Mouse (Mus musculus) cerebellum, postnatal 10 days (tissue): ENCODE measurements at regions not wholly inside any gene's neighbourhood (a gene's known extent, or its start where the extent isn't known, plus 50 kb on each side); places are given as distances from the start of the nearest gene placed in this dataset.
A peak's percentile ranks its signal among the peaks of the same experiment; 100 is the strongest.

Experiments
- DNase-seq, 2 experiments: peaks; one replicate each; pipeline ENCODE4 v3.0.0; 2021; ENCODE audit warnings: mixed read lengths in 2 of 2

GRCm38 (mm10) chr9:69705942-69706341 is 54.8 kb downstream of the Foxb1 start:
- no peak for DNase-seq

DNA sequence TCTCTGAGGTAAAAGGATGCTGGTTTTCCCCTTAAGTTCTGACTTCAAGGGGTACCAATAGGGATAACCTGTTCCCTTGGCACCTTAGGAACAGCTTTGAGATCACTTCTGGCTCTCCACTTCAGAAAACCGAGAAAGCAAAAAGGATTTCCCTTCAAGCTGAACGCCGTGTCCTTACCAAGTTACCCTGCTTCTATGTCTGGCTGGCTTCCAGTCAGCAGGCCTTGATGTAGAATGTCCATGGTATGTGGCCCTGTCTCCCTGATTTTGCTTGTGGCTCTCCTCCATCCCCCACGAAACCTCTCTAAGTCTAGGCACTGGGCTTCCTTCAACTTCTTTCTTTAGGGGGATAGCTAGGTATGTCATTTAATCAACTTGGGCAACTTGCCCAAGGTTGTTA is 55.7 kb downstream of the Foxb1 start:
- DNase-seq, result no peak

DNA sequence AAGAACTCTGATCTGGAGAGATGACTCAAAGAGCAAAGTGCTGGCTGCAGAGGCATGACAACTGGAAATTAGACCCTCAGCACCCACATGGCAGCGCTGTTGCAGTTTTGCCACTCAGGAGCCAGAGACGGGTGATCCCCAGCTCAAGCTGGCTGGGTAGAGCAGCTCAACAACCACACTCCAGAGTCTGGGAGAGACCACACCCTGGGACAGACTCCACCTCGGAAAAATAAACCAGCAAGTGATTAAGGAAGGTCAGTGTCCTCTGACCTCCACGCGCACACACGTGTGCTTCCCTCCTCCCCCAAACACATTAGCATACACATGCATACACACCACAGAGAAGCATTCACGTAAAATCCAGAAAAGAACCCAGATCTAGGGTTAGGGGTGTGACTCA is 57.0 kb downstream of the Foxb1 start:
- DNase-seq, result no peak

DNA sequence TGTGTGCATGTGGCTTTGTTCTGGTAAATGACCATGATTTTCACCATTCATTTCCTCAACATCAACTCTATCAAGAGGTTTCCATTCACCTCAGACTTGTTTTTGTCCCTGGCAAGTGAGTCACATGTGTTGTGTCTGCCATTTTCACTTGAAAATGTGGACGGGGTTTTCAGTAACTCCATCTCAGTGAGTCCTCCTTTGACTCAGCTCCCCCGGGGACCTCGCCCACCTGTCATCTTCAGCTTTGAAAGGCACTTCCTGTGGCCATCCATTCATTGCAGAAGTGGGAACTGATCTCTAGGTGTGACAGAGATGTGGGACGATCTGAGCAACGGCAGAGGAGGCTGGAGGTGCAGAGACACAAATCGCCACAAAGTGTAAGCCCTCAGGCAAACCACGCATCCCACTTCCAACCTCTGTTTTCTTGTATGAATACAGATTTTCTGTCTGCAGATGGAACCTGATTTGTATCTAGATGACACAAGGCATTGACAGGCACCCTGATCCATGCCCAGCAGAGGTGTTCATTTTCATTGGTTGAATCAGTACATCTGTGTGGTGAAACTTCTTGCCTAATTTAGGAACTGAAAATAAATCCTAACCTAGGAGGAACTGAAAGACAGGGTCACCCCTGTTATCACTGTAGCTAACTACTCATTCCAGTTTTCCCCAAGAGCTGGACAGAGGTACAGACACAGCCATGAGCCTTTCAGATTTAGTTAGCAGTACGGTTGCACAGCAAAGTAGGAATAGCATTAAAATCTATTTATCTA is 58.4 kb downstream of the Foxb1 start:
- DNase-seq, result no peak

- peak; percentile 23 to 30 for DNase-seq
These were observed 60.0 kb downstream of the Foxb1 start for GRCm38 (mm10) chr9:69700696-69701095.

- DNase-seq, result no peak
These were observed 69.0 kb downstream of the Foxb1 start for GRCm38 (mm10) chr9:69691756-69692155.

DNA sequence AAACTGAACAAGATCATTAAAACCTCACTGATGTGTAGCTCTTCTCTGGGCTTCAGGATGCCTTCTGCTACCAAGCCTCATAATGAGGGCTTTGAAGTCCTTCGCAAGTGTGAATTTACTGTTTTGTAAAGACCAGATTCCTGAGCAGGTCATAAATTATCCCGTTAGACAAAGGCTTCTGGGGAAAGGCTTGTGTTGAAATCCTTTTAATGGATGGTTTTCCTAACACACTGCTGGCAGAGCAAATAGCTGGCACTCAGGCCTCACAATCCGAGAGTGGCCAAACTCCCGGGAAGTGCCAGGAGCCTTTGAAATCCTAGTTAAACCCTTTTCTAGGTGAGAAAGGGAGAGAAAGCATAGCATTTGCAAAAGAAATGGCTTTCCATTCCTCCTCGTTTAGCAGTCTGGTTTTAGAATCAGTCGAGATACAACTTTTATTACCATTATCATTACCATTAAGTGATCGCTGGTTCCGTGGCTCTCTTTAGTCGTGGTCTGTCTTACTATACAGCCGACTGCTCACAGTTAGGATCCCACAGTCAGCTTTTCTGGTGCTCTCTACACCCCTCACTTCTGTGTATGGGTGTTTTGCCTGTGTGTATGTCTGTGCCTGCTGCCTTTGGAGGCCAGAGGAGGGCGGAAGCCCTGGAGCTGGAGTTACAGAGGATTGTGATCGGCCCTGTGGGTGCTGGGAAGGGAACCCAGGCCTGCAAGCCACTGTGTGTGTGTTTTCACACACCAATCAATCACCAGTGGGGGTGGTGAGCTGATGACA is 73.2 kb downstream of the Foxb1 start:
- peak; percentile 15 to 24 for DNase-seq

DNA sequence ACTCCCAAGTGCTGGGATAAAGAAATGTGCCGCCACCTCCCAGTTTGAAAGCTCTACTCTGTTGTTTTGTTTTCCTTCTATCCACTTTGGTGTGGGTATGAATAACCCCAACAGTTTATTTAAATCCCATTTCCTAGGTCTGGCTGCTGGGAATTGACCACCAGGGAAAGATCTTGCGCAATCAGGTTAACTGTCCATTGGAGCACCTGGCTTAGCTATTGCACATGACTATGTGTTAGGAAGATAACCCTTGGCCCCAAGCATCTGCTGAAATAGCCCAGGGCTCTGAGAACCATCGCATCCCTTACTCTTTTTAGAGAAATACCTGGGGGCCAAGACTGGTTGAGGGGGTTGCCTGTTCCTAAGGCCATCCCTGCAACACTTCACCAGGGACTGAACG is 74.0 kb downstream of the Foxb1 start:
- no peak for DNase-seq

GRCm38 (mm10) chr9:69685630-69686029 is 75.1 kb downstream of the Foxb1 start:
- DNase-seq, result no peak

DNA sequence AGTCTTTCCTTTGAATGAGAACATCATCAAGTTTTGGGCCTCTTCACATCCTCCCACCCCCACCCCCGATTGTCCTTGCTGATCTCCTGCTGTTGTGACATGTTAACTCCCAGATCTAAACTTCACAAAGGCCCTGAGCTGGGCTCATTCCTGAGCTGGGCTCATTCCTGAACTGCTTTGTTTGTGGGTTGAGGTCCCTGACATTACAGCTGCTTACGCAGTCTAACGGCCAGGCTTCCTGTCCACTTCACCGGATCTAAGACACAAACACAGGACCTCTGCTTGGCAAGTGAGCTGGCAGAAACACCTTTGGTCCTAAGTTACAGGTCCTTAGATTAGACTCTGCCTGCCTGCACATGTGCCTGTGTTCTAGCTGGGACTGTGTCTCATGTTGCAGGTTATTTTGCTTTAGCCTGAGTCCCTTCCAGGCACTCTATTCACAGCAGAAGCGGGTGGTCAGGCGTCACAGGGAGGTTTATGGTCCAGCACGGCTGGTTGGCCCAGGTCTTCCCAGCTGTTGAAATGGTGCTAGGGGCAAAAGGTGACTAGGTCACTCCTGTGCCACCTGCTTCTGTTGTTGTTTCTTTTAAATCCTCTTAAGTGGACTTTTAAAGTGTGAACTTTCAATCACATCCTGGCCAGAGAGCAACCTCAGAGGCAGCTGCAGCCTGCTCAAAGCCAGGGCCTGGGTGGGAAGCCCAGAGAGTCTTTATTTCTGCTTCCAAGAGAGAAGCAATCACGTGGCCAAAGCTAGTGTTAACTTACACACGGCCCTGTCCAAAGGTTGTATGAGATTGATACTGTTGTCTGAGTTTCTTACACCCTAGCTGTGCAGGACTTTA is 79.1 kb downstream of the Foxb1 start:
- DNase-seq, result no peak

- DNase-seq, result no peak
These were observed 82.1 kb downstream of the Foxb1 start for GRCm38 (mm10) chr9:69678634-69679033.

DNA sequence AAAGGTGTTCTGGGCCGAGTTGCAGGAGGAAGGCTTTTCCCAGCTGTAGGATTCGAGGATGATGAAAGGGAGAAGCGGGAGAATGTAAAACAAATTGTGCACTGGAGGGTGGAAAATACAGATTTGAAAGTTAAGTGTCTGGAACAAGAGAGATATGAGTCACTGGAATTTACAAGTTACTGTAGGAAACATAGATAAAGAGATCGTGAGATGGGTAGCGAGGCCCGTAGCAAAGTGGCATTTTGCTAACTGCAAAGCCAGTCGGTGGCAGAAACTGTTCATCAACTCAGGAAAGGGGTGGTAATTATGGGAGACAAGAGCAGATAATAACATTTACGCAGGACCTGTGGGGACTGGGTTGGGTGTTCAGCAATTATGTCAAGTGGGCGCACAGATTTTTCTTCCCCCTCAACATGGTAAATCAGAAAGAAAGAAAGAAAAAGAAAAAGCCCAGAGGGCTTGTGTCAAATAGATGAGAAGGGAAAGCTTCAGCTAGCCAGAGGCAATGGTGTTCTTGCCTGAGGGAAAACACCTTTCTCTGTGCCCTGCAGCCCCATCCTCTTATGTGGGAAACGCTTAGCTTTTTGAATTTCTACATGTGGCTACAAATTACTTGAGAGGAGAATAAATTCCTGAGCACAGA is 87.2 kb downstream of the Foxb1 start:
- DNase-seq, result no peak

GRCm38 (mm10) chr9:69672657-69673462 is 87.9 kb downstream of the Foxb1 start:
- peak; percentile 16 to 30 for DNase-seq

DNA sequence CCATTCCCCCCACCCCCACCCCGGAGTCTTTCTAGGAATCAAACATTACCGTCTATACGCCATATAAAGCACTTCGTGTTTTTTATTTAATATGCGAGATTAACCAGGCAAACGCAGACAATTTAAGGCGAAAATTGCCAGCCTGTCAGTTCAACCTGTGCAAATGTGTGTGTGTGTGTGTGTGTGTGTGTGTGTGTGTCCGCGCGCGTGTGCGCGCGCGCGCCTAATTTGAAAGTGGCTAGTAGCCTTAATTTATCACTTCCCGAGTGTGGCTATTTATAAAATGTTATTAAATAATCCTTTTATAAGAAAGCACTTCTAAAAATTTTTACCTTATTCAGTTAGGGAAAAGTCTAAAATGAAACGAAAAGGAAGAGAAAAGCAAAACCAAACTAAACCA is 89.5 kb downstream of the Foxb1 start:
- peak; percentile 47 to 51 for DNase-seq

DNA sequence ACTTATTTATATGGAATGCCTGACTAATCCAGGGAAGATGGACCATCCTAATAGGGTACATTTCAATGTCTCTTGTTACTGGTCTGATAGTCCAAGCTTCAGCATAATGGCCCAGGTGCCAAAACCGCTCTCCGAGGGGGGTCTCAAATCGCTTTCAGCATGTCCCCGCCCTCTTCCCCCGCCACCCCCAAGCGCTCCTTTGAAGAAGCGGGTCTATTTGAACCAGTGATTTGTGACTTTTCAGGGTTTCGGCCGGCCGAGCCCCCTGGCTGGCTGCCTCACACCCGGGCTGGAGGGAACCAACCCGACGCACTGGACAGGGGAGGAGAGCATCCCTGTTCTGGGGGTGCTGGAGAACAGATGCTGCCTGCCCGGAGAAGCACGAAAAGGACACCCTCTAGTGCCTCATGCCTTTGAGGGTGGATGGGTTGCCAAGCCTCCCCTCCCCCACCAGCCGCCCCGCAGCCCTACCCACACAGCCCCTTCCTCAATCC is 90.1 kb downstream of the Foxb1 start:
- peak; percentile 68 to 70 for DNase-seq

DNA sequence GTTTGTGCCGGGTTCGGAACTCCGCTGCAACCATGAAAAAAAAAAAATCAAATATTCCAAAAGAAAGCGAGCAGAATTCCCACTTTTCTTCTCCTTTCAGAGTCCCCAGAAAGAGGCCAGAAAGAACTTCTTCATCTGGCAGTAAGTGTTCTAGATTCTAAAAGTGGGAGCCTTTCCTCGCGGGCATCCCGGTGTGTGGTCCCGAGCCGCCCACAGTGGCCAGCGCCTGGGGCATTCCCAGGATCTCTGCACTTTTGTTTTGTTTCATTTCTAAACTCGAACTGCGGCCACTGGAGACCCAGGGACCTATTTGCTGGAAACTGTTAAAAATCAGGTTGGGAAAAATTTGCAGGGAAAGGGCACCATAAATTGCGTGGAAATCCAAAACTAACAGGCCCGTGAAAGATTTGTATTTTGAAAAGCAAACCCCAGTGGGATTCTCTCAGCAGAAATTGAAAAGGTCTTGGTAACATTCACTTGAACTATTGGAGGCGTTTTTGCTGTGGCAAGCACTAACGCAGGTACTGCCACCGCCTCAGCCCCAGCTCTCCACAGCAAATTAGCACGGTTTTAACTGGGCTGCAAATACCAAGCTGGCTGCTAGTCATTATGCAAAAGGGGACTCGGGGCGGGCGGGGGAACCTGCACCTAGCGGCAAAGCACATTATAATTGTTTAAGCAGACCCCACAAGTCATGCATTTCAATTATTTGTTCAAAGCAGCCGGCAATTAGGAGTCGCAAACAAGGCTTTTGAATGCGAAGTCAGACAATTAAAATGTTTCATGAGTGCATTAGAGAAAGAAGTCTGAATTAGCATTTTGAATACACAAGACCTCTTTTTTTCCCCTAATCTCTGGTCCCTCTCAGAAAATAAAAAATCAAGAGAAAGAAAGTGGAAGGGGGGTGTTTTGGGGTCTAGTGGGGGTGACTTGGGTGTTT is 90.9 kb downstream of the Foxb1 start:
- peak; percentile 41 to 44 for DNase-seq

DNA sequence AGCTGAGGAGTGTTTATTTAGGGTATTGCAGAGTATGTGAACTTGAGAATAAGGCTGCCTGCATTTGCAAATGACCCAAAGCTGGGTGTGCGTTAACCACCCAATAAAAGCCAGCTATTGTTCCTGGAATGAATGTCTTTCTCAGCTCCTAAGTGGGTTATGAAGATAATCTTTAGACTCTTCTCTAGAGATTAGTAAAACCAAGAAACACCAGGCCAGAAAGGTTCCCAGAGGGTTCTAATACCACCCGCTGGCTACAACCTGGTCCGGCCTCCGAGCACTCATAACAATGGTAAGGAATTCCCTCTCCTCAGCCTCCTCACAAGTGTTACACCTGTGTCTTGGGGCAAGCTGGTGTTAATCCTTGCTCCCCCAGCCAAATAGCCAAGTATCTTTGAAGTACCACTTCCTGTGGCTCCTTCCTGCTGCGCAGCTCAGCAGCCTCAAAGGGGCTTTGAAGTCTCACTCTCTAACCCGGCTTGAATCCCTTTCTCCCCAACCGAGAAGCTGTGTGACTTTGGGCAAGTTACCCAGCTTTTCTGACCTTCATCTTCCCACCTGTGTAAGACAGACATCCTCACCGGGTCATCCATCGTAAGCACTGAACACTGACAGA is 92.2 kb downstream of the Foxb1 start:
- no peak for DNase-seq

DNA sequence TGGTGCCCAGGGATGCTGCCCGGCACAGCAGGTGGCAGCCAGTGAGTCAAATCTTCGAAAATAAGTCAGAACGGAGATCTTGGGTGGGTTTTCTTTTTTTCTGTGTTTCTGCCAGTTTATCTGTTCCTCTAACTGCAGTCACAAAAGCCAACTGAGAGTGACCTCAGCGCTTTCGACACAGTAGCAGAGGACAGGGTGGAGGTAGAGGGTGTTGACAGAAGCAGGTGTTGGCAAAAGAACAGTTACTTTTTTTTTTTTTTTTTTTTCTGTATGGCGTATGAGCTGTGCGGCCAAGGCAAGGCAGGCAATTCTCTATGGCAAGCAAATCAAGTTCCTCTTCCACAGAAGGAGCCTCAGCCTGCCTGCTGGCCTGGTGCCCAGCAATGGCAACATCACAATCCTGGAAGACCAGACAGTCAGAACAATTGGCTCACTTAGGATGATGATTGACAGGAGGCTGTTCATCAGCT is 93.6 kb downstream of the Foxb1 start:
- DNase-seq, result peak; percentile 92 to 94

DNA sequence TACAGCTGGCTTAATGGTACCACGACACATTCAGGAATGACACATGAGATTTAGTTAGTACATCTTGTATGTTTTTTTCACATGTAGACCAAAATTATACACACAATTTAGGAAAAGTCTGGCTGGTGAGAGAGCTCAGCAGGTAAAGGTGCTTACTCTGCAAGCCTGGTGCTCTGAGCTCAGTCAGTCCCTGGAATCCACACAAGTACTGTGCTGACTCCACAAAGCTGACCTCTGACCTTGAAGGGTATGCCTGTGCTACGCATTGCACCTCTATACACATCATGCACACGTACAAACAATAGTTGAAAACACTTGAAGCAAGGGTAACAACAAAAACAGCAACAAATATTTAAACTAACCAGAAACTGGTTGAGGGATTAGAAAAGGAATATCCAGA is 96.5 kb downstream of the Foxb1 start:
- no peak for DNase-seq

- DNase-seq, result peak; percentile 48 to 52
These were observed 98.3 kb downstream of the Foxb1 start for GRCm38 (mm10) chr9:69662394-69662793.
